Mouse (Mus musculus) kidney, embryonic 14.5 days (tissue): Measurements from ENCODE around the gene Cacng1. TPM values are rescaled to one million over a fixed set of nuclear protein-coding genes. Genes with fewer than 3 reads are reported as not detected.

Experiments used
- ATAC-seq: fragments of 200-750 bp; cut with Nextera tagmentation; 2 replicates; pipeline ENCODE4 v1.8.0; 2017; ENCODE audit warnings: moderate number of reproducible peaks, mild to moderate bottlenecking, moderate TSS enrichment, moderate library complexity; ENCODE audit not compliant: low FRiP score, low TSS enrichment
- H3K27ac ChIP-seq: fragments of 300-500 bp; sonication (generic); 2 replicates; pipeline ENCODE4 v1.5.1; 2014; ENCODE audit warnings: low read depth, mild to moderate bottlenecking, low read length, moderate library complexity, mixed read lengths
- H3K27me3 ChIP-seq: fragments of 300-500 bp; sonication (generic); 2 replicates; pipeline ENCODE4 v1.6.1; 2014; ENCODE audit warnings: mild to moderate bottlenecking, low read length; ENCODE audit not compliant: control insufficient read depth, insufficient read depth
- H3K36me3 ChIP-seq: fragments of 300-500 bp; sonication (generic); 2 replicates; pipeline ENCODE4 v1.6.1; 2014; ENCODE audit warnings: low read length, mixed read lengths; ENCODE audit not compliant: control insufficient read depth, insufficient read depth
- H3K4me1 ChIP-seq: fragments of 300-500 bp; sonication (generic); 2 replicates; pipeline ENCODE4 v1.6.1; 2014; ENCODE audit warnings: low read length, mixed read lengths; ENCODE audit not compliant: control insufficient read depth, insufficient read depth
- H3K4me2 ChIP-seq: fragments of 300-500 bp; sonication (generic); replicated peaks from 2 replicates; pipeline ENCODE4 v1.6.1; 2014; ENCODE audit warnings: low read depth, mild to moderate bottlenecking, low read length
- H3K4me3 ChIP-seq: fragments of 300-500 bp; sonication (generic); 2 replicates; pipeline ENCODE4 v1.5.1; 2014; ENCODE audit warnings: mild to moderate bottlenecking, low read length
- H3K9ac ChIP-seq: fragments of 300-500 bp; sonication (generic); 2 replicates; pipeline ENCODE4 v1.6.1; 2014; ENCODE audit warnings: low read depth, mild to moderate bottlenecking, low read length, moderate library complexity
- H3K9me3 ChIP-seq: fragments of 300-500 bp; sonication (generic); 2 replicates; pipeline ENCODE4 v1.6.1; 2016; ENCODE audit warnings: low read length; ENCODE audit not compliant: control insufficient read depth
- WGBS: fragments of 180-500 bp; shearing (Covaris S2); extraction: QIAGEN DNeasy Blood & Tissue Kit; methylation state at CpG from one replicate; pipeline ENCODE4 v1.1.7; 2014; 5-methylcytosine and 5-hydroxymethylcytosine counted together
- polyA plus RNA-seq: library from polyadenylated mRNA; unstranded; fragments of >200 nt; fragmentation: Nextera tagmentation; extraction: Ambion mirVana; gene quantifications from 2 replicates; pipeline ENCODE4 v1.2.1, GENCODE M21; 2014

Cacng1 gene
- polyA plus RNA-seq, 1 experiment from 2014 or later: not detected

DNA sequence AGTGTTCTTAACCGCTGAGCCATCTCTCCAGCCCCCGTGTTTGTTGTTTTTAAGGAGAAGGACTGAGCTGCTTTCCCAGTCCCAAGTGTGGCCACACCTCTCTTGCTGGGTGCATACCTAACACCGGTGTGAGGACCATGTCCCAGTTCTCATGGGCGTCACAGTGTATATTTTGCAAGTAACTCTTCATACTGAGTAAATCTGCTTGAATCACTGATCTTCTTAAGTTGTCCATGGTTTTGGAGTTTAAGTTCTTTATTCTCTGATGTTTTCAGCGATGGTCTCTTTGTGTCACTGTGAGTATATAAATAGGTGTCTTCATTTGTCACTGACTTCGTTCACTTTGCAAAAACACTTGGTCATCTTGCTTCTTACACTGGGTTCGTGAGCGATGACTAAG lies 41.7 kb downstream of the Cacng1 start:
- no peaks in the 10 kb centered on the region for H3K4me1 ChIP-seq
- no peak overlapping the region for H3K9ac ChIP-seq
- WGBS: 93% methylated on average over 8 of the region's 8 CpGs
- no peak overlapping the region for H3K4me3 ChIP-seq
- no peaks in the 10 kb centered on the region for H3K9me3 ChIP-seq
- H3K27me3 ChIP-seq: no peaks in the 10 kb centered on the region
- H3K27ac ChIP-seq: no peak overlapping the region
- no peak overlapping the region for H3K4me2 ChIP-seq
- H3K36me3 ChIP-seq: peaks cover 42% of the 10 kb centered on the region
- ATAC-seq: no peak

GRCm38 (mm10) chr11:107674006-107674405 lies 42.3 kb downstream of the Cacng1 start:
- Histone ChIP-seq H3K27ac (no peak overlapping the region), H3K4me3 (no peak overlapping the region), H3K36me3 (peaks cover 46% of the 10 kb centered on the region), H3K9ac (no peak overlapping the region), H3K4me2 (no peak overlapping the region), H3K4me1 (no peaks in the 10 kb centered on the region), H3K27me3 (no peaks in the 10 kb centered on the region), H3K9me3 (no peaks in the 10 kb centered on the region)
- no peak for ATAC-seq
- WGBS: 82% methylated on average over 5 of the region's 5 CpGs

DNA sequence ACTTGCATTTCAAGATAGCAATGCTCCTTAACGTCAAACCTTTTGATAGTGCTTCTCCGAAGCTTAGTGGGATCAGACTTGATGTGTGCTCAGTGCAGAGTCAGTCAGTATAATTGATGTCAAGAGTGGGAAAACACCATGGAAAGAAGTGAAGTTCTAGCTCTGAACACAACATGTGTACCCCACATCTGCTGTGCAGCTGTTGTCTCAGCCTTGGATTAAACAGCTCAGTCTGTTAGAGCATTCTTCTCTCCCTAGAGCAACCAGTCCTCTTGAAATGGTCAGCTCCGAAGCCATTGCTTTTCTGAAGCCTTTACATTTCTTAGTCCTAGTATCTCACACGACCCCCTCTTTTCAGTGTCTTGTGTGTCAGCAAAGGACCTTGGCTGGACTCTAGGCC lies 47.3 kb downstream of the Cacng1 start:
- ATAC-seq: no peak
- Histone ChIP-seq H3K27ac (no peak overlapping the region), H3K4me2 (no peak overlapping the region), H3K27me3 (no peaks in the 10 kb centered on the region), H3K4me3 (no peak overlapping the region), H3K9ac (no peak overlapping the region), H3K36me3 (peaks cover 86% of the 10 kb centered on the region), H3K9me3 (no peaks in the 10 kb centered on the region), H3K4me1 (no peaks in the 10 kb centered on the region)
- WGBS: 79% methylated on average over 4 of the region's 4 CpGs

- Histone ChIP-seq H3K4me1 (no peaks in the 10 kb centered on the region), H3K4me2 (no peak overlapping the region), H3K9ac (no peak overlapping the region), H3K27ac (no peak overlapping the region), H3K4me3 (no peak overlapping the region), H3K27me3 (no peaks in the 10 kb centered on the region), H3K36me3 (peaks cover 84% of the 10 kb centered on the region), H3K9me3 (no peaks in the 10 kb centered on the region)
- WGBS: 89% methylated on average over 6 of the region's 6 CpGs
- ATAC-seq: no peak
Measured at GRCm38 (mm10) chr11:107668223-107668622, 48.1 kb downstream of the Cacng1 start.

DNA sequence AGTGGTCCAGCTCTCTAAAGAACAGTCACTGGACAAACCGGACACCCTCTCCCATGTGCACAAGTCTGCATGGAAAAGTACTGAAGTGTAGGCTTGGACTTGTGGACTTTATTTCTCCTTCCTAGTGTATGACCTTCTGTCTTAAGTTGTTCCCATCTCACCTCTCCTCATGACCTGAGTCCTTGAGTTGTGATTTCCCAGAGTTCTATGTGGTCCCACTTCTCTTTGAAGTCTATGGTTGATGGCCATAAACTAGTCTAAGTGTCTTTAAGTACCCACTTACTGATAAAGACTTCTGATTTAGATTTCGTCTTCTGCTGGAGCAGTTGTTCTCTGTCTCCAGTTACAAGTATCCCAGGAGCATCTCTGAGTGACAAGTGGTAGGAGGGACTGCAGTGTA lies 48.8 kb downstream of the Cacng1 start:
- H3K27me3 ChIP-seq: no peaks in the 10 kb centered on the region
- WGBS: 65% methylated on average over 2 of the region's 2 CpGs
- H3K36me3 ChIP-seq: peaks cover 85% of the 10 kb centered on the region
- H3K9ac ChIP-seq: no peak overlapping the region
- no peak overlapping the region for H3K4me2 ChIP-seq
- H3K9me3 ChIP-seq: no peaks in the 10 kb centered on the region
- ATAC-seq: no peak
- H3K4me1 ChIP-seq: no peaks in the 10 kb centered on the region
- H3K27ac ChIP-seq: no peak overlapping the region
- no peak overlapping the region for H3K4me3 ChIP-seq

- H3K36me3 ChIP-seq: peaks cover 72% of the 10 kb centered on the region
- no peak for ATAC-seq
- WGBS: 73% methylated on average over 5 of the region's 5 CpGs
Measured at GRCm38 (mm10) chr11:107662666-107663065, 53.7 kb downstream of the Cacng1 start.

DNA sequence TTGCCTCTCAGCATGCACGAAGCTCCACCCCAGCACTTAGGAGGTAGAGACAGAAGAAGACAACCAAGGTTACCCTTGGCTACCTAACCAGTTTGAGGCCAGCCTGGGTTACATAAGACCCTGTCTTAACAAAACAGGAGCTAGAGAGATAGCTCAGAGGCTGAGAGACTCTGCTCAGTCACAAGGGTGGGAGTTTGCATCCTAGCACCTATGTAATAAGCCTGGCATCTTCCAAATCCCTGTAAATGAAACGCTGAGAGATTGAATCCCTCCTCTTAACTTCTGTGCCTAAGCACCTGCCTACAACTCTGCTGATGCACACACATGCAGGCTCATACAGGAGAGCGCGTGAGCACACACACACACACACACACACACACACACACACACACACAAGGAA lies 55.9 kb downstream of the Cacng1 start:
- Histone ChIP-seq H3K4me1 (no peaks in the 10 kb centered on the region), H3K4me2 (no peak overlapping the region), H3K9me3 (no peaks in the 10 kb centered on the region), H3K9ac (no peak overlapping the region), H3K36me3 (peaks cover 67% of the 10 kb centered on the region), H3K4me3 (no peak overlapping the region), H3K27ac (no peak overlapping the region), H3K27me3 (no peaks in the 10 kb centered on the region)
- 94% methylated on average over 4 of the region's 4 CpGs for WGBS
- no peak for ATAC-seq

More at GRCm38 (mm10) chr11:107662666-107663065, 53.7 kb downstream of the Cacng1 start:
- H3K9ac ChIP-seq: no peak overlapping the region
- H3K4me3 ChIP-seq: no peak overlapping the region
- H3K27me3 ChIP-seq: no peaks in the 10 kb centered on the region
- H3K9me3 ChIP-seq: no peaks in the 10 kb centered on the region
- H3K4me2 ChIP-seq: no peak overlapping the region
- H3K4me1 ChIP-seq: no peaks in the 10 kb centered on the region
- no peak overlapping the region for H3K27ac ChIP-seq

GRCm38 (mm10) chr11:107657117-107657516 lies 59.2 kb downstream of the Cacng1 start:
- 91% methylated on average over 5 of the region's 5 CpGs for WGBS
- Histone ChIP-seq H3K27me3 (no peaks in the 10 kb centered on the region), H3K9ac (no peak overlapping the region), H3K36me3 (peaks cover 40% of the 10 kb centered on the region), H3K4me1 (peaks cover 6% of the 10 kb centered on the region; the same call in 1 of the 2 replicates), H3K4me3 (no peak overlapping the region), H3K4me2 (no peak overlapping the region), H3K27ac (no peak overlapping the region), H3K9me3 (no peaks in the 10 kb centered on the region)
- no peak for ATAC-seq

DNA sequence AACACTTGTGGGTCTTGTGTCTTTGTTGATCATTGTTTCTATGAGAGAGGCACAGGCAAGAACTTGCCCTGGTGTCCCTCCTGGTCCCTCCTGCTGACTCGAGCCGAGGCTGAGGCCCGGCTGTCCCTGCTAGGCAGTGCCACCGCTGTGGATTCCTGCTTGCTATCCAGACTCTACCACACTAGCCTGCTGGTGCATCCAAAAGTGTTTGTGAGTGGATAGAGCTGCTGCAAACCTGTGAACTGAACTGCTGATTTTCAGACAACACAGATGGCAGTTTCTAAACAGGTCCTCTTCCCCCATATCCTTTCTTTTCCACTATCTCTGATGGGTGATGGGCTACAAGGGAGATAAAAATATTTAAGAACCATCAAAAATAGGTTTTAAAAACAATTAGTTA lies 60.8 kb downstream of the Cacng1 start:
- Histone ChIP-seq H3K27ac (no peak overlapping the region), H3K27me3 (no peaks in the 10 kb centered on the region), H3K4me2 (no peak overlapping the region), H3K9me3 (no peaks in the 10 kb centered on the region), H3K4me3 (no peak overlapping the region), H3K4me1 (peaks cover 19% of the 10 kb centered on the region), H3K36me3 (peaks cover 30% of the 10 kb centered on the region; the same call in 1 of the 2 replicates), H3K9ac (no peak overlapping the region)
- no peak for ATAC-seq
- WGBS: 92% methylated on average over 4 of the region's 4 CpGs
